In the genomic region with DNA sequence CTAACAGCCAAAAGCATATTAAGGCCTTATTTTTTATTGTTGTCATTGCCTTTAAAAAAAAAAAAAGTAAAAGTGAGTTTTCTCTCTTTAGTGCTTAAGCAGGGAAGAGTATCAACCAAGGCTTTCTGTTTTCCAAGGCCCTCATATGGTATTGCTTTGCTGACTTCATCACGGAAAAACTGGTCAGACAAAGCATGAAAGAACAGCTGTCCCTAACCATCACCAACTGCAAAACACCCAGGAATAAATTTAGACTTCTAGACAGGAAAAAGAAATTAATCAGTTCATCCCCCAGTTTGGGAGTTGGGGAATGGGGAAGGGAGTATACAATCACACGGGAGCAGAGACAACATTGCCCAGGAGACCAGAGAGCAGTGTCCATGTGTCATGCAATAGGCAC, we compare ENCODE assay signal across 12 mouse cellular contexts.
"Had no signal": no experiment of that assay in that cellular context is flagged by ENCODE, and none has a peak within 500 bp of the region (broad histone marks: within the 10 kb centered on the region; RNA-seq: fewer than 3 reads in every experiment).

No protein-coding gene starts in this region.

- H3K27me3 ChIP-seq: kidney, embryonic 15.5 days; midbrain, embryonic 12.5 days; stomach, embryonic 15.5 days had no signal

- H3K4me3 ChIP-seq: kidney, embryonic 15.5 days; midbrain, embryonic 12.5 days; stomach, embryonic 15.5 days had no signal

- ATAC-seq: midbrain, embryonic 16.5 days had no signal

- H3K9me3 ChIP-seq: kidney, embryonic 15.5 days; midbrain, embryonic 12.5 days; stomach, embryonic 15.5 days had no signal

- H3K9ac ChIP-seq: kidney, embryonic 15.5 days; liver, embryonic 14.5 days; midbrain, embryonic 12.5 days; stomach, embryonic 15.5 days had no signal

- H3K4me2 ChIP-seq: kidney, embryonic 15.5 days; midbrain, embryonic 12.5 days; stomach, embryonic 15.5 days had no signal

- H3K27ac ChIP-seq: kidney, embryonic 15.5 days; liver, embryonic 14.5 days; midbrain, embryonic 12.5 days; stomach, embryonic 15.5 days had no signal

- H3K4me1 ChIP-seq: midbrain, embryonic 12.5 days; stomach, embryonic 15.5 days had no signal

- DNase-seq: kidney, postnatal 25 days; layer of hippocampus, adult 9-11 months; layer of hippocampus, postnatal 36 days; lung, adult 18-20 months; right cerebral cortex, postnatal 14 days; thymus, adult 2 months; thymus, postnatal 25 days had no signal

- H3K36me3 ChIP-seq: midbrain, embryonic 12.5 days; stomach, embryonic 15.5 days had no signal
